Mouse (Mus musculus) small intestine, adult 2 months (tissue): ENCODE measurements around the gene Emx2.

ENCODE experiments used
- CTCF ChIP-seq: fragments of 200-500 bp; IDR thresholded peaks from 2 replicates; pipeline ENCODE4 v1.5.1; 2012; ENCODE audit warnings: low read depth, mild to moderate bottlenecking, control low read depth, inconsistent platforms, low read length, moderate library complexity, mixed read lengths; ENCODE audit not compliant: insufficient replicate concordance, insufficient read length; ENCODE audit errors: extremely low read depth
- POLR2A ChIP-seq: fragments of 200-500 bp; IDR thresholded peaks from 2 replicates; pipeline ENCODE4 v1.6.1; 2012; ENCODE audit warnings: low read depth, mild to moderate bottlenecking, control low read depth, inconsistent platforms, low read length, moderate library complexity

DNA sequence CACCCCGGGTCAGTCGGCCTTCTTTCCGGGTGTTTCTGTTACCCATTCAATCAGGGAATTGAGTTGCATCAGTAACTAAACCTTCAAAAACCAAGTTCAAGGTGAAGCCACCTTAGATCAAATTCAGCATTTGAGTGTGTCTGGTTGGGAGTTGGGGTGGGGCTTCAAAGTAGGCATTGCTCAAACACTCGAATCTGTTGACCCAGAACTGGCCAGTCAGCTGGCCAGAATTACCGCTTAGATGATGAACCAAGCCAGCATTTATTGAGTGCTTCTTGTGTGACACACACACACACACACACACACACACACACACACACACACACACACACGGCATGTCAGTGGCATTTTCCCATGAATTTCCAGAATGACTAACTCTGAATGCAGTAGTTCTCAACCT lies 39.5 kb upstream of the Emx2 start:
- TF ChIP-seq POLR2A (no peak), CTCF (no peak)
